Mouse (Mus musculus): Measurements from ENCODE around the gene Golm1. TPM values are rescaled to one million over a fixed set of nuclear protein-coding genes. Genes with fewer than 3 reads are reported as not detected.

Gene Golm1
- total and polyA plus RNA-seq, 2 experiments, result 1.2 to 3.6 TPM

- H3K9ac ChIP-seq (ENCODE audit: low read depth, low read length), result no peak overlapping the region
- H3K36me3 ChIP-seq (ENCODE audit: control insufficient read depth, insufficient read depth, low read length), result 0 out of 2 replicates have a peak, but pooled peaks cover 2% of the 10 kb centered on the region
- H3K4me1 ChIP-seq (ENCODE audit: control insufficient read depth, insufficient read depth, low read length), result no peaks in the 10 kb centered on the region
- 95% methylated on average over 6 of the region's 6 CpGs for WGBS
- no peak overlapping the region for H3K4me3 ChIP-seq (ENCODE audit: insufficient read depth, low read depth, low read length)
- no peak for DNase-seq (ENCODE audit: extremely low read depth, low read depth, low spot score)
- no peaks in the 10 kb centered on the region for H3K79me2 ChIP-seq (ENCODE audit: control insufficient read depth, insufficient read depth, low read length)
- no peak overlapping the region for H3K27ac ChIP-seq (replicated peaks; ENCODE audit: insufficient read depth, low read depth, low read length)
- H3K27me3 ChIP-seq (ENCODE audit: control insufficient read depth, insufficient read depth, low read length), result no peaks in the 10 kb centered on the region
- TF ChIP-seq POLR2A (IDR thresholded peaks at IDR 0.05; ENCODE audit: extremely low read depth, insufficient read depth, low read length) (no peak), CTCF (IDR thresholded peaks at IDR 0.05; ENCODE audit: low read depth, low read length) (no peak)
Measured at GRCm38 (mm10) chr13:59640178-59640440, 35.5 kb downstream of the Golm1 start.

GRCm38 (mm10) chr13:59639368-59640177, 36.0 kb downstream of the Golm1 start:
- Histone ChIP-seq H3K4me1 (ENCODE audit: control insufficient read depth, insufficient read depth, low read length) (no peaks in the 10 kb centered on the region), H3K27me3 (ENCODE audit: control insufficient read depth, insufficient read depth, low read length) (no peaks in the 10 kb centered on the region), H3K9ac (ENCODE audit: low read depth, low read length) (no peak overlapping the region), H3K79me2 (ENCODE audit: control insufficient read depth, insufficient read depth, low read length) (no peaks in the 10 kb centered on the region), H3K27ac (replicated peaks; ENCODE audit: insufficient read depth, low read depth, low read length) (no peak overlapping the region), H3K4me3 (ENCODE audit: insufficient read depth, low read depth, low read length) (no peak overlapping the region), H3K36me3 (ENCODE audit: control insufficient read depth, insufficient read depth, low read length) (peaks cover 2% of the 10 kb centered on the region; the same call in 1 of the 2 replicates)
- TF ChIP-seq POLR2A (IDR thresholded peaks at IDR 0.05; ENCODE audit: extremely low read depth, insufficient read depth, low read length), result no peak
- TF ChIP-seq CTCF (IDR thresholded peaks at IDR 0.05; ENCODE audit: low read depth, low read length), result no peak
- 91% methylated on average over 16 of the region's 16 CpGs for WGBS
- no peak for DNase-seq (ENCODE audit: extremely low read depth, low read depth, low spot score)

GRCm38 (mm10) chr13:59637800-59638199, 37.8 kb downstream of the Golm1 start:
- no peak for DNase-seq (ENCODE audit: extremely low read depth, low read depth, low spot score)
- no peak overlapping the region for H3K9ac ChIP-seq (ENCODE audit: low read depth, low read length)
- H3K36me3 ChIP-seq (ENCODE audit: control insufficient read depth, insufficient read depth, low read length), result peaks cover 12% of the 10 kb centered on the region; the same call in 1 of the 2 replicates
- H3K27me3 ChIP-seq (ENCODE audit: control insufficient read depth, insufficient read depth, low read length), result no peaks in the 10 kb centered on the region
- no peak overlapping the region for H3K4me3 ChIP-seq (ENCODE audit: insufficient read depth, low read depth, low read length)
- 90% methylated on average over 7 of the region's 7 CpGs for WGBS
- no peaks in the 10 kb centered on the region for H3K4me1 ChIP-seq (ENCODE audit: control insufficient read depth, insufficient read depth, low read length)
- no peaks in the 10 kb centered on the region for H3K79me2 ChIP-seq (ENCODE audit: control insufficient read depth, insufficient read depth, low read length)
- no peak overlapping the region for H3K27ac ChIP-seq (replicated peaks; ENCODE audit: insufficient read depth, low read depth, low read length)
- TF ChIP-seq POLR2A (IDR thresholded peaks at IDR 0.05; ENCODE audit: extremely low read depth, insufficient read depth, low read length) (no peak), CTCF (IDR thresholded peaks at IDR 0.05; ENCODE audit: low read depth, low read length) (no peak)

GRCm38 (mm10) chr13:59634637-59635036, 41.0 kb downstream of the Golm1 start:
- Histone ChIP-seq H3K36me3 (ENCODE audit: control insufficient read depth, insufficient read depth, low read length) (peaks cover 33% of the 10 kb centered on the region), H3K4me3 (ENCODE audit: insufficient read depth, low read depth, low read length) (no peak overlapping the region), H3K27ac (replicated peaks; ENCODE audit: insufficient read depth, low read depth, low read length) (no peak overlapping the region), H3K79me2 (ENCODE audit: control insufficient read depth, insufficient read depth, low read length) (no peaks in the 10 kb centered on the region), H3K4me1 (ENCODE audit: control insufficient read depth, insufficient read depth, low read length) (no peaks in the 10 kb centered on the region), H3K27me3 (ENCODE audit: control insufficient read depth, insufficient read depth, low read length) (no peaks in the 10 kb centered on the region), H3K9ac (ENCODE audit: low read depth, low read length) (no peak overlapping the region)
- WGBS, result 77% methylated on average over 5 of the region's 5 CpGs
- no peak for DNase-seq (ENCODE audit: extremely low read depth, low read depth, low spot score)
- TF ChIP-seq CTCF (IDR thresholded peaks at IDR 0.05; ENCODE audit: low read depth, low read length) (no peak), POLR2A (IDR thresholded peaks at IDR 0.05; ENCODE audit: extremely low read depth, insufficient read depth, low read length) (no peak)

- 92% methylated on average over 7 of the region's 7 CpGs for WGBS
- no peak overlapping the region for H3K9ac ChIP-seq (ENCODE audit: low read depth, low read length)
- H3K4me1 ChIP-seq (ENCODE audit: control insufficient read depth, insufficient read depth, low read length), result no peaks in the 10 kb centered on the region
- H3K4me3 ChIP-seq (ENCODE audit: insufficient read depth, low read depth, low read length), result no peak overlapping the region
- H3K79me2 ChIP-seq (ENCODE audit: control insufficient read depth, insufficient read depth, low read length), result no peaks in the 10 kb centered on the region
- no peak overlapping the region for H3K27ac ChIP-seq (replicated peaks; ENCODE audit: insufficient read depth, low read depth, low read length)
- TF ChIP-seq POLR2A (IDR thresholded peaks at IDR 0.05; ENCODE audit: extremely low read depth, insufficient read depth, low read length) (no peak), CTCF (IDR thresholded peaks at IDR 0.05; ENCODE audit: low read depth, low read length) (no peak)
- no peak for DNase-seq (ENCODE audit: extremely low read depth, low read depth, low spot score)
- H3K36me3 ChIP-seq (ENCODE audit: control insufficient read depth, insufficient read depth, low read length), result peaks cover 70% of the 10 kb centered on the region
- no peaks in the 10 kb centered on the region for H3K27me3 ChIP-seq (ENCODE audit: control insufficient read depth, insufficient read depth, low read length)
Measured at GRCm38 (mm10) chr13:59626739-59627138, 48.9 kb downstream of the Golm1 start.

GRCm38 (mm10) chr13:59624903-59625302, 50.7 kb downstream of the Golm1 start:
- TF ChIP-seq POLR2A (IDR thresholded peaks at IDR 0.05; ENCODE audit: extremely low read depth, insufficient read depth, low read length) (no peak), CTCF (IDR thresholded peaks at IDR 0.05; ENCODE audit: low read depth, low read length) (no peak)
- Histone ChIP-seq H3K4me1 (ENCODE audit: control insufficient read depth, insufficient read depth, low read length) (no peaks in the 10 kb centered on the region), H3K9ac (ENCODE audit: low read depth, low read length) (no peak overlapping the region), H3K36me3 (ENCODE audit: control insufficient read depth, insufficient read depth, low read length) (peaks cover 69% of the 10 kb centered on the region), H3K27ac (replicated peaks; ENCODE audit: insufficient read depth, low read depth, low read length) (no peak overlapping the region), H3K4me3 (ENCODE audit: insufficient read depth, low read depth, low read length) (no peak overlapping the region), H3K27me3 (ENCODE audit: control insufficient read depth, insufficient read depth, low read length) (no peaks in the 10 kb centered on the region), H3K79me2 (ENCODE audit: control insufficient read depth, insufficient read depth, low read length) (no peaks in the 10 kb centered on the region)
- WGBS, result 89% methylated on average over 5 of the region's 5 CpGs
- no peak for DNase-seq (ENCODE audit: extremely low read depth, low read depth, low spot score)
